Mouse (Mus musculus): ENCODE measurements around the gene Krt83.
A peak's percentile ranks its signal among the peaks of the same experiment; 100 is the strongest.

Krt83 gene

GRCm38 (mm10) chr15:101479007-101479665 lies 12.2 kb downstream of the Krt83 start:
- peak; percentile 68 for DNase-seq (ENCODE audit: extremely low spot score, low spot score)

GRCm38 (mm10) chr15:101472952-101473528 lies 18.3 kb downstream of the Krt83 start, which contains the start of gene Krt86:
Krt86 (plus strand) TSS chr15:101473478.
- DNase-seq (ENCODE audit: extremely low spot score, low spot score): peak; percentile 46

GRCm38 (mm10) chr15:101469093-101469492 lies 22.2 kb downstream of the Krt83 start:
- no peak for DNase-seq (ENCODE audit: extremely low spot score, low spot score)

- DNase-seq (ENCODE audit: extremely low spot score, low spot score): no peak
Measured at GRCm38 (mm10) chr15:101463651-101464050, 27.7 kb downstream of the Krt83 start, which contains the start of gene Krt81. Krt81 (minus strand) TSS chr15:101463751.

DNA sequence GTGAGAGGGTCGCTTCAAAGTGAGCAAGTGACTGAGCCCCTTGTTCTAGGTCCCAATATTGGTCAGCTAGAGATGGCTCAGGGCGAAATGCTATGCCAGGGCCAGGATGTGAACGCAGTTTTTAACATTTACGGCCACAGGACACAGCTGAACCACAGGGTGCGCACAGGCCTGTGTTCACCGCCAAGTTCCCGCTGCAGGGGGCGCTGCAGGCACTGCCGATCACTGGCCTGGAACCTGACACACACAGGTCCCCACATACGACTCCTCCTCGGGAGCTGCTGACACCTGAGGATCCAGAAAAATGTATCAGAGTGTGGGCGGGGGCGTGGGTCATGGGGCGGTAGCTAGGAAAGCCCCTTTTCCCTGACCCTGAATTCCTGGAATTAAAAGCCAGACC lies 32.0 kb downstream of the Krt83 start:
- DNase-seq (ENCODE audit: extremely low spot score, low spot score): peak; percentile 20

GRCm38 (mm10) chr15:101458361-101458930 lies 32.9 kb downstream of the Krt83 start:
- DNase-seq (ENCODE audit: extremely low spot score, low spot score): no peak

DNA sequence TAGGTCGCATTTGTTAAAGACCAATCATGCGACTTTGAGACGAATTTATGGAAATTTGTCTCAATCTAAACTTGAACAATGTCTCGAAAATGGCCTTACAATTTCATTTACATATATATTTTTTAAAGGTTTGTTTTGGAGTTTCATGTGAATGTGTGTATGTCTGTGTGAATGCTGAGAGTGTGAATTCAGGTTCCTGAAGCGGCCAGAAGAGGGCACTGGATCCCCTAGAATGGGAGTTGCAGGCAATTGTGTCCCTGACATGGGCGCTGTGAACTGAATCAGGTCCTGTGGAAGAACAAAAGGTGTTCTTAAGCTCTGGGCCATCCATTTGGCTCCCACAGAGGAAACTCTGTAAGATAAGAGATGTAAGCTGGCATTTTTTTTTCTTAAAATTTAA lies 35.4 kb downstream of the Krt83 start:
- no peak for DNase-seq (ENCODE audit: extremely low spot score, low spot score)

DNA sequence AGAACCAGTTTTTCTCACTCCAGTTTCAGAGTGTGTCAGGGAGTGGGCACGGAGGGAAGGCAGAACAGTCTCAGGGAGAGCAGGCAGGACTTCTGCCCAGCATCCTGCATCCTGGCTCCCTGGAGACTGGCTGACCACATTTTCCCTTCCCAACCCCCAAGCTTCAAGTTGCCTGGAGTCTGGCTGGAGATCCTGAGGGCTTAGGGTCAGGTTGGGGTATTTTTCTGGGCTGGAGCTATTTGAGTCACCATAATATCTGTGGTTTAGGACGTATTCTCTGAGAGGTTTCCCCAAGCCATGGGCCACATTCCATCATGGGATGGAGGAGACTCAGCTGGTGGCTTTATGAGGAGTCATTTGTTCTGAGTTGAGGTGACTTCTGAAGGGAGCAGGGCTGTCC lies 36.0 kb downstream of the Krt83 start:
- no peak for DNase-seq (ENCODE audit: extremely low spot score, low spot score)

- no peak for DNase-seq (ENCODE audit: extremely low spot score, low spot score)
Measured at GRCm38 (mm10) chr15:101454774-101455173, 36.5 kb downstream of the Krt83 start.

- DNase-seq (ENCODE audit: extremely low spot score, low spot score): peak; percentile 80
Measured at GRCm38 (mm10) chr15:101453093-101453736, 38.1 kb downstream of the Krt83 start.

DNA sequence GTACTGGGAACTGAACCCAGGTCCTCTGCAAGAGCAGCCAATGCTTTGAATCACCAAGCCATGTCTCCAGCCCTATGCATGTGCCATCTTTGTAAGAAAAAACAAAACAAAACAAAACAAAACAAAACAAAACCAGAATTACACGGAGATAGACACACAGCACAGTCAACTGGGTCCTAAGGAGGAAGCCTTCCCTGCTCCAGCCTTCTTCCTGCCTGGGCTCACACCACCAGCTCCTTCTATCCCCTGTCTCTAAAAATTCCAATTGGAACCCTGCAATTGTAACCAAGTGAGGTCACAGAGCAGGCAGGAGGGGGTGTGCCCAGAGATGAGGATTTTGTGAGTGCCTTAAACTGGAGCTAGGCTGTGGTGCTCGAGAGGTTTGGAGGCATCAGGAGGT lies 43.9 kb downstream of the Krt83 start, which contains the start of gene Krt88:
Krt88 (plus strand) TSS at position 301 of the 400 bp plus-strand sequence.
- no peak for DNase-seq (ENCODE audit: extremely low spot score, low spot score)

- no peak for DNase-seq (ENCODE audit: extremely low spot score, low spot score)
Measured at GRCm38 (mm10) chr15:101446572-101446971, 44.7 kb downstream of the Krt83 start.

- DNase-seq (ENCODE audit: extremely low spot score, low spot score): no peak
Measured at GRCm38 (mm10) chr15:101440837-101441236, 50.5 kb downstream of the Krt83 start.

DNA sequence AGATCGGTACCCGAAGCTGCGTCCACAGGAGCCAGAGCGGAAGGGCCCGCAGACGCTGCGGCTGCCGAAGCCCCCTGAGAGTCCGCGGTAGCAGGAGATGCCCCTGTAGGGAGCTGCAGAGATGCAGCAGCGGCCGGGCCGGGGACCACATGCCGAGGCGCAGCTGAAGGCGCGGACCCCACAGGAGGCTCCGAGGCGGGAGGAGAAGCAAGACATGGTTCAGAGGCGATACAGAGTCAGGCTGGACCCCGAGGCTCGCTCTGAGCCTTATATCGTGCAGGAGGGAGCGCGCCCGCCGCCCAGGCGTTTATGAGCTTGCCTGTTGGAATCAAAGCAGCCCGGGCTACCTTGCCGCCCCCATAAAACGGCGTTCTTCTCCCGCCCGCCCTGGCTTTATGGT lies 52.8 kb downstream of the Krt83 start, which contains the start of gene Krt87:
Krt87 (minus strand) TSS at position 250 of the 400 bp plus-strand sequence.
- DNase-seq (ENCODE audit: extremely low spot score, low spot score): peak; percentile 39

DNA sequence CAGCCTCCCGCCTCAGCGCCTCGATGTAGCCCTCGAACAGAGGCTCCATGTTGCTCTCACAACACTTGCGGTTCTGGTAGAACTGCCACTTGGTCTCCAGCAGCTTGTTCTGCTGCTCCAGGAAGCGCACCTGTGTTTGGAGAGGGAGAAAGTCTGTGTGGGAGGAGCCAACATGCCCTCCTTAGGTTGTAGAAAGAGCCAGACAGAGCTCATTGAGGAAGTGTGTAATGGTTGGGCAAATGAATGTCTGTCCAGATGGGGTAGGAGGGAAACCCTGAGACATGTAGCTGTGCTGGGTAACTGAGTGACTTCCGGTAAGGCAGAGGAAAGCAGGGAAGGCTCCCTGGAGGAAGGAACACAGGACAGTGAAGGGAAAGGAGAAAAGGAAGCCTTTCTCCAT lies 54.7 kb downstream of the Krt83 start:
- no peak for DNase-seq (ENCODE audit: extremely low spot score, low spot score)
